Mouse (Mus musculus): ENCODE measurements around the gene Sun1. TPM values are rescaled to one million over a fixed set of nuclear protein-coding genes. Genes with fewer than 3 reads are reported as not detected.

The Sun1 gene
- polyA plus RNA-seq, 1 experiment, result 74.1 TPM

GRCm38 (mm10) chr5:139202127-139202526 is 1.7 kb downstream of the Sun1 start:
- Histone ChIP-seq H3K27me3 (ENCODE audit: control insufficient read depth, insufficient read depth, low read length, poor library complexity, severe bottlenecking) (no peaks in the 10 kb centered on the region), H3K4me1 (ENCODE audit: control insufficient read depth, insufficient read depth, low read length) (peaks cover 8% of the 10 kb centered on the region), H3K36me3 (ENCODE audit: control insufficient read depth, insufficient read depth, low read length, poor library complexity, severe bottlenecking) (no peaks in the 10 kb centered on the region), H3K9me3 (replicated peaks; ENCODE audit: control insufficient read depth, insufficient read depth, low read length, poor library complexity, severe bottlenecking) (no peaks in the 10 kb centered on the region), H3K4me3 (ENCODE audit: low read depth, low read length) (peak overlapping the region; percentile 77), H3K27ac (ENCODE audit: insufficient read depth, low read length) (no peak overlapping the region), H3K9ac (ENCODE audit: low read depth, poor library complexity, severe bottlenecking) (peak overlapping the region; percentile 84)
- TF ChIP-seq EP300 (IDR thresholded peaks at IDR 0.05; ENCODE audit: insufficient read depth, low read depth, low read length) (no peak), POLR2A (IDR thresholded peaks at IDR 0.05; ENCODE audit: insufficient read depth, low read length) (no peak), CTCF (IDR thresholded peaks at IDR 0.05; ENCODE audit: low read depth, low read length) (no peak)

GRCm38 (mm10) chr5:139203312-139203711 is 2.9 kb downstream of the Sun1 start:
- no peak for TF ChIP-seq EP300 (IDR thresholded peaks at IDR 0.05; ENCODE audit: insufficient read depth, low read depth, low read length)
- no peaks in the 10 kb centered on the region for H3K27me3 ChIP-seq (ENCODE audit: control insufficient read depth, insufficient read depth, low read length, poor library complexity, severe bottlenecking)
- no peak overlapping the region for H3K9ac ChIP-seq (ENCODE audit: low read depth, poor library complexity, severe bottlenecking)
- H3K4me3 ChIP-seq (ENCODE audit: low read depth, low read length), result no peak overlapping the region
- H3K9me3 ChIP-seq (replicated peaks; ENCODE audit: control insufficient read depth, insufficient read depth, low read length, poor library complexity, severe bottlenecking), result no peaks in the 10 kb centered on the region
- H3K36me3 ChIP-seq (ENCODE audit: control insufficient read depth, insufficient read depth, low read length, poor library complexity, severe bottlenecking), result no peaks in the 10 kb centered on the region
- H3K4me1 ChIP-seq (ENCODE audit: control insufficient read depth, insufficient read depth, low read length), result peaks cover 4% of the 10 kb centered on the region
- H3K27ac ChIP-seq (ENCODE audit: insufficient read depth, low read length), result no peak overlapping the region

GRCm38 (mm10) chr5:139206081-139206480 is 5.6 kb downstream of the Sun1 start:
- Histone ChIP-seq H3K27ac (ENCODE audit: insufficient read depth, low read length) (no peak overlapping the region), H3K9me3 (replicated peaks; ENCODE audit: control insufficient read depth, insufficient read depth, low read length, poor library complexity, severe bottlenecking) (peaks cover 8% of the 10 kb centered on the region), H3K9ac (ENCODE audit: low read depth, poor library complexity, severe bottlenecking) (no peak overlapping the region), H3K4me1 (ENCODE audit: control insufficient read depth, insufficient read depth, low read length) (peaks cover 2% of the 10 kb centered on the region), H3K27me3 (ENCODE audit: control insufficient read depth, insufficient read depth, low read length, poor library complexity, severe bottlenecking) (no peaks in the 10 kb centered on the region), H3K36me3 (ENCODE audit: control insufficient read depth, insufficient read depth, low read length, poor library complexity, severe bottlenecking) (0 out of 2 replicates have a peak, but pooled peaks cover 5% of the 10 kb centered on the region), H3K4me3 (ENCODE audit: low read depth, low read length) (no peak overlapping the region)
- no peak for TF ChIP-seq CTCF (IDR thresholded peaks at IDR 0.05; ENCODE audit: low read depth, low read length)
- no peak for TF ChIP-seq POLR2A (IDR thresholded peaks at IDR 0.05; ENCODE audit: insufficient read depth, low read length)
- no peak for TF ChIP-seq EP300 (IDR thresholded peaks at IDR 0.05; ENCODE audit: insufficient read depth, low read depth, low read length)

- TF ChIP-seq CTCF (IDR thresholded peaks at IDR 0.05; ENCODE audit: low read depth, low read length) (no peak), POLR2A (IDR thresholded peaks at IDR 0.05; ENCODE audit: insufficient read depth, low read length) (no peak), EP300 (IDR thresholded peaks at IDR 0.05; ENCODE audit: insufficient read depth, low read depth, low read length) (no peak)
- Histone ChIP-seq H3K4me3 (ENCODE audit: low read depth, low read length) (no peak overlapping the region), H3K9ac (ENCODE audit: low read depth, poor library complexity, severe bottlenecking) (no peak overlapping the region), H3K9me3 (replicated peaks; ENCODE audit: control insufficient read depth, insufficient read depth, low read length, poor library complexity, severe bottlenecking) (peaks cover 8% of the 10 kb centered on the region), H3K4me1 (ENCODE audit: control insufficient read depth, insufficient read depth, low read length) (peaks cover 2% of the 10 kb centered on the region), H3K36me3 (ENCODE audit: control insufficient read depth, insufficient read depth, low read length, poor library complexity, severe bottlenecking) (0 out of 2 replicates have a peak, but pooled peaks cover 5% of the 10 kb centered on the region), H3K27ac (ENCODE audit: insufficient read depth, low read length) (no peak overlapping the region), H3K27me3 (ENCODE audit: control insufficient read depth, insufficient read depth, low read length, poor library complexity, severe bottlenecking) (no peaks in the 10 kb centered on the region)
Measured at GRCm38 (mm10) chr5:139206525-139206924, 6.1 kb downstream of the Sun1 start.

- Histone ChIP-seq H3K9me3 (replicated peaks; ENCODE audit: control insufficient read depth, insufficient read depth, low read length, poor library complexity, severe bottlenecking) (peaks cover 16% of the 10 kb centered on the region), H3K36me3 (ENCODE audit: control insufficient read depth, insufficient read depth, low read length, poor library complexity, severe bottlenecking) (0 out of 2 replicates have a peak, but pooled peaks cover 5% of the 10 kb centered on the region)
- TF ChIP-seq CTCF (IDR thresholded peaks at IDR 0.05; ENCODE audit: low read depth, low read length), result no peak
- TF ChIP-seq POLR2A (IDR thresholded peaks at IDR 0.05; ENCODE audit: insufficient read depth, low read length), result no peak
- no peak for TF ChIP-seq EP300 (IDR thresholded peaks at IDR 0.05; ENCODE audit: insufficient read depth, low read depth, low read length)
Measured at GRCm38 (mm10) chr5:139208183-139208582, 7.7 kb downstream of the Sun1 start.

GRCm38 (mm10) chr5:139208871-139209684 is 8.6 kb downstream of the Sun1 start:
- Histone ChIP-seq H3K4me3 (ENCODE audit: low read depth, low read length) (no peak overlapping the region), H3K4me1 (ENCODE audit: control insufficient read depth, insufficient read depth, low read length) (peaks cover 2% of the 10 kb centered on the region), H3K9me3 (replicated peaks; ENCODE audit: control insufficient read depth, insufficient read depth, low read length, poor library complexity, severe bottlenecking) (peaks cover 16% of the 10 kb centered on the region), H3K27me3 (ENCODE audit: control insufficient read depth, insufficient read depth, low read length, poor library complexity, severe bottlenecking) (no peaks in the 10 kb centered on the region), H3K9ac (ENCODE audit: low read depth, poor library complexity, severe bottlenecking) (no peak overlapping the region), H3K27ac (ENCODE audit: insufficient read depth, low read length) (no peak overlapping the region), H3K36me3 (ENCODE audit: control insufficient read depth, insufficient read depth, low read length, poor library complexity, severe bottlenecking) (0 out of 2 replicates have a peak, but pooled peaks cover 5% of the 10 kb centered on the region)
- TF ChIP-seq POLR2A (IDR thresholded peaks at IDR 0.05; ENCODE audit: insufficient read depth, low read length) (no peak), CTCF (IDR thresholded peaks at IDR 0.05; ENCODE audit: low read depth, low read length) (peak; percentile 28)

More at GRCm38 (mm10) chr5:139208183-139208582, 7.7 kb downstream of the Sun1 start:
- Histone ChIP-seq H3K4me3 (ENCODE audit: low read depth, low read length) (no peak overlapping the region), H3K27me3 (ENCODE audit: control insufficient read depth, insufficient read depth, low read length, poor library complexity, severe bottlenecking) (no peaks in the 10 kb centered on the region), H3K9ac (ENCODE audit: low read depth, poor library complexity, severe bottlenecking) (no peak overlapping the region), H3K27ac (ENCODE audit: insufficient read depth, low read length) (no peak overlapping the region), H3K4me1 (ENCODE audit: control insufficient read depth, insufficient read depth, low read length) (peaks cover 2% of the 10 kb centered on the region)

Measured in ES-Bruce4 (cell line).